Mouse (Mus musculus): ENCODE data around the gene Selenoh.

DNA sequence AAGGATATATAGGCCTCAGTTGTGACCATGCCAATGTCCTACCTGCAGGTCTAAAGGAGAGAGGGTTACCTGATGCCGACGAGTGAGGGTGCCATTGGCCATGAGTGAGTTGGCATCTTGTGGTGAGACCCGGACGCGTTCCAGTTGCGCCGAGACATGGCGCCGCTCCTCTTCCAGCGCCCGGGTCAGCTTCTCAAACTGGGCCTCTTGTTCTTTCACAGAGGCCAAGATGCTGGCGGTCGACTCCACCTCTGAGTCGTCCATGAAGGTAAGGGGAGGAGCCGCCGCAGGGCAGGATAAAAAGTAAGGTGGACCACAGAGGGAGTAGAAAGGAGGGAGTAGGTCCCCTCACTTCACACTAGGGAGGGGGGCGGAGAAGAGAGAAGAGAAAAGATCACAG, 46.4 kb downstream of the Selenoh start:
- TF ChIP-seq POLR2A (IDR thresholded peaks at IDR 0.05; ENCODE audit: borderline replicate concordance, extremely low read depth, low read depth, low read length) (no peak), CTCF (IDR thresholded peaks at IDR 0.05; ENCODE audit: insufficient read depth, low read length) (no peak)
